Comparison of ENCODE assay signal across 17 mouse cellular contexts in genomic region chr6:115821216-115821993, GRCm38 (mm10). TPM values are rescaled to one million over a fixed set of nuclear protein-coding genes. Genes with fewer than 3 reads are reported as not detected.
"Had no signal": no experiment of that assay in that cellular context is flagged by ENCODE, and none has a peak within 500 bp of the region (broad histone marks: within the 10 kb centered on the region; RNA-seq: fewer than 3 reads in every experiment).

No protein-coding gene starts in this region.

- ATAC-seq: intestine, embryonic 16.5 days had no signal

- H3K27me3 ChIP-seq: kidney, embryonic 15.5 days; limb, embryonic 15.5 days; megakaryocyte, embryonic 14.5 days; midbrain, embryonic 12.5 days; neural tube, embryonic 15.5 days had no signal

- H3K4me2 ChIP-seq: kidney, embryonic 15.5 days; limb, embryonic 15.5 days; lung, embryonic 14.5 days; midbrain, embryonic 12.5 days; neural tube, embryonic 15.5 days had no signal

- H3K27ac ChIP-seq: kidney, embryonic 15.5 days; limb, embryonic 15.5 days; midbrain, embryonic 12.5 days; neural tube, embryonic 15.5 days had no signal

- DNase-seq: kidney, postnatal 14 days; layer of hippocampus, adult 9-11 months; layer of hippocampus, postnatal 36 days; lung, embryonic 14.5 days; lung, postnatal 10 days; lung, postnatal 4 days; right cerebral cortex, adult 18-20 months; spleen, adult 18-20 months; thymus, adult 18-20 months; thymus, postnatal 14 days had no signal

- H3K9ac ChIP-seq: kidney, embryonic 15.5 days; limb, embryonic 15.5 days; lung, embryonic 14.5 days; midbrain, embryonic 12.5 days; neural tube, embryonic 15.5 days had no signal

- H3K4me1 ChIP-seq: limb, embryonic 15.5 days; midbrain, embryonic 12.5 days; neural tube, embryonic 15.5 days had no signal

- H3K9me3 ChIP-seq: kidney, embryonic 15.5 days; limb, embryonic 15.5 days; megakaryocyte, embryonic 14.5 days; midbrain, embryonic 12.5 days; neural tube, embryonic 15.5 days had no signal

- H3K4me3 ChIP-seq: kidney, embryonic 15.5 days; limb, embryonic 15.5 days; megakaryocyte, embryonic 14.5 days; midbrain, embryonic 12.5 days; myocyte; neural tube, embryonic 15.5 days had no signal

- H3K36me3 ChIP-seq: kidney, embryonic 15.5 days; limb, embryonic 15.5 days; midbrain, embryonic 12.5 days; neural tube, embryonic 15.5 days had no signal

RNA-seq across cellular contexts. Expression of gene Efcab12, which starts 16.8 kb away (rescaled TPM):
- polyA plus RNA-seq: myocyte had no signal
